Mouse (Mus musculus): Measurements from ENCODE around the gene Acp1.

DNA sequence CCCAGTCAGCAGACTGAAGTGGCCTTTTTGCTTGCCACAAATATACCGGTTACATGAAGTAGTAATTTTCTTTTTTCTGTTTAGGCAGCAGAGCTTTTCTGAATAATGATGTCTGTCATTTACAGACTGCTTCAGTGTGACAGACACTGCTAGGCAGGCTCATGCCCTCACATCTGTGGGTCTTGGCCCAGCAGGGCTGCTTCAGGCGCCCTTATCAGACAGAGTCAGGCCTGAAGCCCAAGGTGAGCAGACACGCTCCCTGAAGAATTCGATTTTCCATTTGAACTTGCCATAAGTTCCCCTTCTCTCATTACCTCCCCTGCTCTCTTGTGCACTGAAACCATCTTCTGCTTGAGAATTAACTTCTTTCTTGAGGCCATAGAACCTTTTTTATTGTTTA, 23.4 kb downstream of the Acp1 start:
- TF ChIP-seq MAX (IDR thresholded peaks at IDR 0.05) (no peak), USF1 (IDR thresholded peaks at IDR 0.05; ENCODE audit: low read depth) (no peak), CTCF (IDR thresholded peaks at IDR 0.05; ENCODE audit: control insufficient read depth, insufficient read depth, insufficient read length) (no peak), FOSL1 (IDR thresholded peaks at IDR 0.05; ENCODE audit: insufficient read depth, low read length, poor library complexity, severe bottlenecking) (no peak), MYOD1 (IDR thresholded peaks at IDR 0.05; ENCODE audit: control insufficient read depth, insufficient read length, low read depth) (no peak), CEBPB (IDR thresholded peaks at IDR 0.05; ENCODE audit: low read depth) (no peak), MYOG (IDR thresholded peaks at IDR 0.05; ENCODE audit: control insufficient read depth, extremely low read depth, insufficient read length) (no peak)

Data from C2C12 (cell line).